Mouse (Mus musculus) embryonic facial prominence, embryonic 14.5 days (tissue): ENCODE measurements around the gene Pm20d1. TPM values are rescaled to one million over a fixed set of nuclear protein-coding genes. Genes with fewer than 3 reads are reported as not detected.
A peak's percentile ranks its signal among the peaks of the same experiment; 100 is the strongest.

Experiments
- ATAC-seq: fragments of 200-750 bp; cut with Nextera tagmentation; 2 replicates; pipeline ENCODE4 v1.8.0; 2017; ENCODE audit warnings: low read depth, moderate number of reproducible peaks, moderate TSS enrichment
- DNase-seq: peaks from one replicate; pipeline ENCODE4 v3.0.0-alpha.2; 2015; ENCODE audit warnings: low spot score
- H3K27ac ChIP-seq: fragments of 300-500 bp; sonication (generic); replicated peaks from 2 replicates; pipeline ENCODE4 v1.5.1; 2014; ENCODE audit warnings: low read depth, mild to moderate bottlenecking, low read length, moderate library complexity
- H3K27me3 ChIP-seq: fragments of 300-500 bp; sonication (generic); replicated peaks from 2 replicates; pipeline ENCODE4 v1.6.1; 2014; ENCODE audit warnings: low read length; ENCODE audit not compliant: control insufficient read depth, insufficient read depth
- H3K36me3 ChIP-seq: fragments of 300-500 bp; sonication (generic); 2 replicates; pipeline ENCODE4 v1.6.1; 2014; ENCODE audit warnings: low read length, mixed read lengths; ENCODE audit not compliant: control insufficient read depth, insufficient read depth
- H3K4me1 ChIP-seq: fragments of 300-500 bp; sonication (generic); 2 replicates; pipeline ENCODE4 v1.6.1; 2014; ENCODE audit warnings: antibody characterized with exemption, low read length; ENCODE audit not compliant: control insufficient read depth, insufficient read depth
- H3K4me2 ChIP-seq: fragments of 300-500 bp; sonication (generic); 2 replicates; pipeline ENCODE4 v1.6.1; 2014; ENCODE audit warnings: low read depth, mild to moderate bottlenecking, low read length, moderate library complexity, mixed read lengths
- H3K4me3 ChIP-seq: fragments of 300-500 bp; sonication (generic); 2 replicates; pipeline ENCODE4 v1.5.1; 2014; ENCODE audit warnings: low read depth, mild to moderate bottlenecking, low read length
- H3K9ac ChIP-seq: fragments of 300-500 bp; sonication (generic); 2 replicates; pipeline ENCODE4 v1.6.1; 2014; ENCODE audit warnings: low read depth, mild to moderate bottlenecking, low read length, moderate library complexity, mixed read lengths
- H3K9me3 ChIP-seq: fragments of 300-500 bp; sonication (generic); 2 replicates; pipeline ENCODE4 v1.6.1; 2016; ENCODE audit warnings: low read length; ENCODE audit not compliant: control insufficient read depth
- WGBS: fragments of 180-500 bp; shearing (Covaris S2); extraction: QIAGEN DNeasy Blood & Tissue Kit; methylation state at CpG from one replicate; pipeline ENCODE4 v1.1.7; 2014; 5-methylcytosine and 5-hydroxymethylcytosine counted together
- polyA plus RNA-seq: library from polyadenylated mRNA; unstranded; fragments of >200 nt; fragmentation: Nextera tagmentation; extraction: Ambion mirVana; gene quantifications from 2 replicates; pipeline ENCODE4 v1.2.1, GENCODE M21; 2014

The Pm20d1 gene
- polyA plus RNA-seq, 1 experiment from 2014 or later = 0.38 TPM

GRCm38 (mm10) chr1:131769296-131769695 lies 27.9 kb upstream of the Pm20d1 start:
- no peak overlapping the region for H3K4me3 ChIP-seq
- no peak overlapping the region for H3K27ac ChIP-seq
- ATAC-seq (no peak), DNase-seq (no peak)
- peaks cover 5% of the 10 kb centered on the region for H3K4me1 ChIP-seq
- H3K4me2 ChIP-seq = no peak overlapping the region
- H3K36me3 ChIP-seq = no peaks in the 10 kb centered on the region
- no peaks in the 10 kb centered on the region for H3K27me3 ChIP-seq
- 64% methylated on average over 3 of the region's 3 CpGs for WGBS
- no peak overlapping the region for H3K9ac ChIP-seq
- H3K9me3 ChIP-seq = no peaks in the 10 kb centered on the region

- 56% methylated on average over 4 of the region's 4 CpGs for WGBS
- no peak overlapping the region for H3K4me3 ChIP-seq
- ATAC-seq (peak; percentile 30; the same call in 1 of the 2 replicates), DNase-seq (peak; percentile 81)
- no peaks in the 10 kb centered on the region for H3K9me3 ChIP-seq
- no peaks in the 10 kb centered on the region for H3K27me3 ChIP-seq
- no peaks in the 10 kb centered on the region for H3K36me3 ChIP-seq
- peaks cover 5% of the 10 kb centered on the region for H3K4me1 ChIP-seq
- H3K4me2 ChIP-seq = no peak overlapping the region
- no peak overlapping the region; the same call in 1 of the 2 replicates for H3K27ac ChIP-seq
- no peak overlapping the region for H3K9ac ChIP-seq
These were observed 26.5 kb upstream of the Pm20d1 start for GRCm38 (mm10) chr1:131770656-131771055.

GRCm38 (mm10) chr1:131771440-131771839 lies 25.7 kb upstream of the Pm20d1 start:
- Histone ChIP-seq H3K9ac (no peak overlapping the region), H3K36me3 (no peaks in the 10 kb centered on the region), H3K4me1 (peaks cover 5% of the 10 kb centered on the region), H3K27ac (no peak overlapping the region; the same call in 1 of the 2 replicates), H3K9me3 (no peaks in the 10 kb centered on the region), H3K4me2 (no peak overlapping the region), H3K4me3 (no peak overlapping the region), H3K27me3 (no peaks in the 10 kb centered on the region)
- ATAC-seq = no peak
- no peak for DNase-seq

- no peak overlapping the region for H3K4me2 ChIP-seq
- H3K36me3 ChIP-seq = no peaks in the 10 kb centered on the region
- ATAC-seq (peak; percentile 53; the same call in 1 of the 2 replicates), DNase-seq (peak; percentile 81)
- no peak overlapping the region for H3K4me3 ChIP-seq
- no peaks in the 10 kb centered on the region for H3K9me3 ChIP-seq
- WGBS = 15% methylated on average over 3 of the region's 3 CpGs
- no peak overlapping the region for H3K9ac ChIP-seq
- H3K27ac ChIP-seq = no peak overlapping the region
- H3K4me1 ChIP-seq = no peaks in the 10 kb centered on the region
- no peaks in the 10 kb centered on the region; the same call in 1 of the 2 replicates for H3K27me3 ChIP-seq
These were observed 2.6 kb upstream of the Pm20d1 start for GRCm38 (mm10) chr1:131794591-131794990.

- no peak overlapping the region for H3K4me2 ChIP-seq
- H3K36me3 ChIP-seq = no peaks in the 10 kb centered on the region
- H3K9ac ChIP-seq = no peak overlapping the region
- no peaks in the 10 kb centered on the region; the same call in 1 of the 2 replicates for H3K27me3 ChIP-seq
- no peak overlapping the region for H3K27ac ChIP-seq
- no peaks in the 10 kb centered on the region for H3K9me3 ChIP-seq
- no peak for DNase-seq
- 64% methylated on average over 3 of the region's 3 CpGs for WGBS
- H3K4me3 ChIP-seq = no peak overlapping the region
- no peaks in the 10 kb centered on the region for H3K4me1 ChIP-seq
- ATAC-seq = no peak
These were observed 2.0 kb upstream of the Pm20d1 start for GRCm38 (mm10) chr1:131795171-131795570.

- H3K9ac ChIP-seq = no peak overlapping the region
- ATAC-seq = no peak
- WGBS = 35% methylated on average over 1 of the region's 1 CpGs
- no peaks in the 10 kb centered on the region for H3K9me3 ChIP-seq
- H3K4me1 ChIP-seq = no peaks in the 10 kb centered on the region
- no peak for DNase-seq
- no peak overlapping the region for H3K4me2 ChIP-seq
- H3K27ac ChIP-seq = no peak overlapping the region
- H3K27me3 ChIP-seq = no peaks in the 10 kb centered on the region; the same call in 1 of the 2 replicates
- H3K36me3 ChIP-seq = no peaks in the 10 kb centered on the region
- no peak overlapping the region for H3K4me3 ChIP-seq
These were observed 2.8 kb downstream of the Pm20d1 start for GRCm38 (mm10) chr1:131800001-131800400.

GRCm38 (mm10) chr1:131801071-131801470 lies 3.9 kb downstream of the Pm20d1 start:
- H3K4me3 ChIP-seq = no peak overlapping the region
- WGBS = 93% methylated on average over 8 of the region's 8 CpGs
- no peak overlapping the region for H3K9ac ChIP-seq
- H3K36me3 ChIP-seq = no peaks in the 10 kb centered on the region
- no peak overlapping the region for H3K4me2 ChIP-seq
- no peaks in the 10 kb centered on the region for H3K9me3 ChIP-seq
- no peaks in the 10 kb centered on the region; the same call in 1 of the 2 replicates for H3K27me3 ChIP-seq
- H3K27ac ChIP-seq = no peak overlapping the region
- ATAC-seq = no peak
- H3K4me1 ChIP-seq = no peaks in the 10 kb centered on the region
- DNase-seq = no peak

GRCm38 (mm10) chr1:131802652-131803051 lies 5.5 kb downstream of the Pm20d1 start:
- DNase-seq (no peak), ATAC-seq (no peak)
- H3K27ac ChIP-seq = no peak overlapping the region
- no peak overlapping the region for H3K4me3 ChIP-seq
- H3K27me3 ChIP-seq = no peaks in the 10 kb centered on the region; the same call in 1 of the 2 replicates
- no peak overlapping the region for H3K4me2 ChIP-seq
- 77% methylated on average over 5 of the region's 5 CpGs for WGBS
- no peak overlapping the region for H3K9ac ChIP-seq
- no peaks in the 10 kb centered on the region for H3K4me1 ChIP-seq
- no peaks in the 10 kb centered on the region for H3K9me3 ChIP-seq
- no peaks in the 10 kb centered on the region for H3K36me3 ChIP-seq

- 88% methylated on average over 3 of the region's 3 CpGs for WGBS
- no peaks in the 10 kb centered on the region for H3K9me3 ChIP-seq
- H3K4me3 ChIP-seq = no peak overlapping the region
- H3K9ac ChIP-seq = no peak overlapping the region
- no peaks in the 10 kb centered on the region for H3K4me1 ChIP-seq
- no peaks in the 10 kb centered on the region for H3K27me3 ChIP-seq
- ATAC-seq (no peak), DNase-seq (no peak)
- H3K27ac ChIP-seq = no peak overlapping the region
- no peaks in the 10 kb centered on the region for H3K36me3 ChIP-seq
- no peak overlapping the region for H3K4me2 ChIP-seq
These were observed 7.0 kb downstream of the Pm20d1 start for GRCm38 (mm10) chr1:131804166-131804565.
